In the genomic region with DNA sequence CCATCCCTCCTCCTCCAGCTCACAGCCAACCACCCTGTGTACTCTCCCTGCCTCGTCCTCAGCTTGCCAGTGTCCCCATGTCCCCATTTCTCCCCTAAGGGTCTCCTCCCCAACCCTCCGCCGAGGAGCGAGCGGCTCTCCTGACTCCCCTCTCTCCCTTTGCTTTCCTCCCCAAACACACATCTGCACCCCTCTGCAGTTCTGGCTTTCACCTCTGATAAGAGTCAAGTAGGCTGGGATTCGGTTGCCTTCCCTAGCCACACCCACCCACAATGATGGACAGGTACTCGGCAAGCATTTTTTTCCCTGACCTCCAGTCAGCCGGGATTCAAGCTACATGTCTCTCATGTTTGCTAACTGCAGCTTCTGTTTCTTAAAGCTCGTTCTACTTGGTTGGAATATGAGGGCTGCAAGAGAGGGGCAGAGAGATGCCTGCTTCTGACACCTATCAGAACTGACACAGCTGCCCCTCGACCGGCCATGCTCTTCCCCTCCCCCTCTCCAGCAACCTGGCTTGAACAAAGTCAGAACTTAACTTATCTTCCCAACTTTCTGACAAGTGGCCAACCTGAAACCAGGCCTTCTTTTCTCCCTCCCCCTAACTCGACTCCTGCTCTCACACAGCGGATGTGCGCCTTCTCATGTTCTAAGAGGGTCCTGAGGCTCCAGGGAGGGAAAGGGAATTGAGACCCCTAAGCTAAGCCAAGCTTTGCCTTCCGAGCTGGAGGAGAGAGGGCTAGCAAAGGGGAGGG, we compare ENCODE assay signal across 8 mouse cellular contexts. TPM values are rescaled to one million over a fixed set of nuclear protein-coding genes. Genes with fewer than 3 reads are reported as not detected.
DNase-seq lines count a peak whose midpoint lies in the region; ATAC-seq lines count a peak whose summit lies in the region.

No protein-coding gene starts in this region.

- intact Hi-C loops in gastrocnemius, postnatal 36 days (cut with DNase I): no loop called here

- peaks cover 15% of the 10 kb centered on the region for H3K4me1 ChIP-seq in forebrain, embryonic 14.5 days (ENCODE audit: control insufficient read depth, insufficient read depth, low read length)
- peaks cover 51% of the 10 kb centered on the region for H3K4me1 ChIP-seq in limb, embryonic 15.5 days
- H3K4me1 ChIP-seq in neural tube, embryonic 11.5 days (ENCODE audit: control insufficient read depth, insufficient read depth, low read length): peaks cover 33% of the 10 kb centered on the region

- peak overlapping the region; percentile 58 for H3K27ac ChIP-seq in forebrain, embryonic 14.5 days (ENCODE audit: low read depth, low read length)
- H3K27ac ChIP-seq in limb, embryonic 15.5 days: peak overlapping the region; percentile 94
- peak overlapping the region; percentile 47; the same call in 1 of the 2 replicates for H3K27ac ChIP-seq in neural tube, embryonic 11.5 days (ENCODE audit: low read depth, low read length)

- peak overlapping the region; percentile 80 for H3K9ac ChIP-seq in forebrain, embryonic 14.5 days (ENCODE audit: low read length)
- H3K9ac ChIP-seq in limb, embryonic 15.5 days: peak overlapping the region; percentile 67
- H3K9ac ChIP-seq in neural tube, embryonic 11.5 days (ENCODE audit: low read length): peak overlapping the region; percentile 43

- peak overlapping the region; percentile 67 for H3K4me3 ChIP-seq in forebrain, embryonic 14.5 days (ENCODE audit: low read depth, low read length)
- H3K4me3 ChIP-seq in limb, embryonic 15.5 days: peak overlapping the region; percentile 68
- H3K4me3 ChIP-seq in neural tube, embryonic 11.5 days (ENCODE audit: low read depth, low read length): peak overlapping the region; percentile 62

- H3K36me3 ChIP-seq in forebrain, embryonic 14.5 days (ENCODE audit: control insufficient read depth, insufficient read depth, low read length): no peaks in the 10 kb centered on the region
- peaks cover 3% of the 10 kb centered on the region; the same call in 1 of the 2 replicates for H3K36me3 ChIP-seq in limb, embryonic 15.5 days
- no peaks in the 10 kb centered on the region for H3K36me3 ChIP-seq in neural tube, embryonic 11.5 days (ENCODE audit: control insufficient read depth, insufficient read depth, low read length)

- no peaks in the 10 kb centered on the region for H3K9me3 ChIP-seq in forebrain, embryonic 14.5 days (replicated peaks; ENCODE audit: control insufficient read depth, low read length)
- no peaks in the 10 kb centered on the region for H3K9me3 ChIP-seq in limb, embryonic 15.5 days
- no peaks in the 10 kb centered on the region for H3K9me3 ChIP-seq in neural tube, embryonic 11.5 days (ENCODE audit: control insufficient read depth, low read length)

- H3K4me2 ChIP-seq in forebrain, embryonic 14.5 days (ENCODE audit: low read length): peak overlapping the region; percentile 83
- peak overlapping the region; percentile 59 for H3K4me2 ChIP-seq in limb, embryonic 15.5 days
- peak overlapping the region; percentile 81 for H3K4me2 ChIP-seq in neural tube, embryonic 11.5 days (ENCODE audit: low read depth)

- ATAC-seq in forebrain, embryonic 14.5 days: 0 out of 2 replicates have a peak, but pooled peaks have one; percentile 3
- no peak for ATAC-seq in limb, embryonic 15.5 days (ENCODE audit: insufficient number of reproducible peaks, low FRiP score, low TSS enrichment, low read depth)
- no peak for ATAC-seq in neural tube, embryonic 11.5 days (ENCODE audit: insufficient read depth, low FRiP score, low TSS enrichment)
- ATAC-seq in granulocyte monocyte progenitor cell, adult 5-6 weeks (replicated peaks; ENCODE audit: poor library complexity, severe bottlenecking): no peak

- peak; percentile 64 for DNase-seq in adrenal gland, adult 2 months
- no peak for DNase-seq in adrenal gland, postnatal 25 days
- DNase-seq in Muller cell, postnatal 12 days (ENCODE audit: inconsistent ontology term): peak; percentile 67
- DNase-seq in forebrain, embryonic 14.5 days (ENCODE audit: low spot score): no peak
- DNase-seq in neural tube, embryonic 11.5 days (ENCODE audit: low spot score): peak; percentile 58
- DNase-seq in gastrocnemius, postnatal 36 days: no peak

- H3K27me3 ChIP-seq in forebrain, embryonic 14.5 days (replicated peaks; ENCODE audit: control insufficient read depth, insufficient read depth, low read length): no peaks in the 10 kb centered on the region
- no peaks in the 10 kb centered on the region for H3K27me3 ChIP-seq in limb, embryonic 15.5 days
- H3K27me3 ChIP-seq in neural tube, embryonic 11.5 days (ENCODE audit: control insufficient read depth, insufficient read depth, low read length): no peaks in the 10 kb centered on the region

- WGBS in forebrain, embryonic 14.5 days: 2% methylated on average over 15 of the region's 15 CpGs
- under 1% methylated on average over 15 of the region's 15 CpGs for WGBS in limb, embryonic 15.5 days
- under 1% methylated on average over 14 of the region's 15 CpGs for WGBS in neural tube, embryonic 11.5 days

RNA-seq across cellular contexts. Expression of gene Kirrel, which starts 2.0 kb away (rescaled TPM):
- 10 to 100 TPM; 12.5 to 22.0 TPM for total RNA-seq in adrenal gland, adult 2 months (2021)
- polyA plus RNA-seq in adrenal gland, adult 2 months (2012; rRNA removed): 9.9 and 11.2 TPM in 2 replicates
- total RNA-seq in adrenal gland, postnatal 25 days (2021): 15.2 and 18.1 TPM in 2 replicates
- 2.2 and 2.9 TPM in 2 replicates for polyA plus RNA-seq in forebrain, embryonic 14.5 days (2014; fragmentation: Nextera tagmentation; extraction: Ambion mirVana)
- 17.9 and 19.5 TPM in 2 replicates for polyA plus RNA-seq in limb, embryonic 15.5 days (2015; fragmentation: Nextera tagmentation; extraction: Ambion mirVana)
- polyA plus RNA-seq in neural tube, embryonic 11.5 days (2014; fragmentation: Nextera tagmentation; extraction: Ambion mirVana): 10.1 and 11.0 TPM in 2 replicates
- total RNA-seq in gastrocnemius, postnatal 36 days (2021): 1 to 10 TPM; 4.3 to 4.4 TPM
- total RNA-seq in granulocyte monocyte progenitor cell, adult 5-6 weeks (2014; fragmentation: Nextera tagmentation): not detected in 2 replicates
- not detected in 2 replicates for total RNA-seq in granulocyte monocyte progenitor cell, adult 5-6 weeks (2017)

Comparison
In these comparisons a context has a peak if more than half of its experiments do, and no peak if none do; other contexts are left out.
1. DNase-seq: peak in adrenal gland, adult 2 months (single experiment), Muller cell, postnatal 12 days (single experiment) and neural tube, embryonic 11.5 days (single experiment); none in adrenal gland, postnatal 25 days (single experiment), forebrain, embryonic 14.5 days (single experiment) and gastrocnemius, postnatal 36 days (0 of 2).
2. RNA of gene Kirrel, which starts 2.0 kb away (total RNA-seq): 12.5 to 22.0 TPM in adrenal gland, adult 2 months, 15.2 to 18.1 TPM in adrenal gland, postnatal 25 days and 4.3 to 4.4 TPM in gastrocnemius, postnatal 36 days; not detected in granulocyte monocyte progenitor cell, adult 5-6 weeks; every median in the first group is over 4 times any median in the second.
3. Peak in every context shown above with its lines, with median percentiles within 50 percentile points of each other: H3K27ac ChIP-seq, H3K4me2 ChIP-seq, H3K4me3 ChIP-seq and H3K9ac ChIP-seq.